Mouse (Mus musculus) left cerebral cortex, postnatal 4 days (tissue): Measurements from ENCODE around the gene Tbx15. TPM values are rescaled to one million over a fixed set of nuclear protein-coding genes. Genes with fewer than 3 reads are reported as not detected.

Experiments used
- DNase-seq: peaks from one replicate; pipeline ENCODE4 v3.0.0-alpha.2; 2022
- intact Hi-C: fragments of 180-260 bp; cut with DNase I; formaldehyde crosslinking; loops from one replicate; pipeline ENCODE4 v1.15.1; 2025
- microRNA-seq: library from miRNA; unstranded; fragments of <30 nt; microRNA quantifications from one replicate; pipeline ENCODE4 v1.2.0, GENCODE M21; 2022
- total RNA-seq, 2 experiments: library from RNA; stranded (reverse); gene quantifications; 2 replicates each; pipeline ENCODE4 v1.2.3; 2021

Gene Tbx15
- total RNA-seq, 2 experiments from 2014 or later: 1.8 to 2.0 TPM

- intact Hi-C loops: no loop called here
- DNase-seq: no peak
These were observed 90.9 kb downstream of the Tbx15 start for GRCm38 (mm10) chr3:99331086-99331485.

- no peak for DNase-seq
- intact Hi-C loops: no loop called here
These were observed 96.7 kb downstream of the Tbx15 start for GRCm38 (mm10) chr3:99336866-99337265.

GRCm38 (mm10) chr3:99338756-99339155 lies 98.6 kb downstream of the Tbx15 start:
- peak; percentile 2 for DNase-seq
- intact Hi-C loops: no loop called here

GRCm38 (mm10) chr3:99340021-99340420 lies 99.8 kb downstream of the Tbx15 start:
- DNase-seq: no peak
- intact Hi-C loops: no loop called here

- intact Hi-C loops: no loop called here
- DNase-seq: no peak
These were observed 139.6 kb downstream of the Tbx15 start for GRCm38 (mm10) chr3:99379616-99380250.

- DNase-seq: no peak
These were observed 146.9 kb downstream of the Tbx15 start for GRCm38 (mm10) chr3:99387127-99387526.

More at GRCm38 (mm10) chr3:99387127-99387526, 146.9 kb downstream of the Tbx15 start:
- intact Hi-C loops: no loop called here

Small RNA genes lying within 50 kb of the gene (microRNA-seq; reads per million reads assigned to microRNA genes)
- gene Mir6481: not detected

Other genes starting within 250 kb of the Tbx15 start
- 1 to 10 TPM; 7.1 to 7.6 TPM for gene Wars2, start 99.3 kb upstream of the Tbx15 start, total RNA-seq